Mouse (Mus musculus) B cell, adult 62 days (primary cell): ENCODE measurements around the gene Obox2. TPM values are rescaled to one million over a fixed set of nuclear protein-coding genes. Genes with fewer than 3 reads are reported as not detected.

Experiments used
- total RNA-seq: library from RNA; stranded (reverse); gene quantifications from 4 replicates; pipeline ENCODE4 v1.2.4, GENCODE M21; 2023

Gene Obox2
- total RNA-seq, result not detected in 4 replicates

GRCm38 (mm10) chr7:15388421-15388998 lies at the start of gene Obox2, which contains the start of gene Obox1:
Gene Obox2 (plus strand): TSS chr7:15388721.
Gene Obox1 (plus strand): TSS chr7:15388948.

Other genes with a start within 250 kb of the Obox2 start
- not detected in 4 replicates for gene Obox1, start 227 bp downstream of the Obox2 start, total RNA-seq